Mouse (Mus musculus) left cerebral cortex, adult 11 months (tissue): Measurements from ENCODE around the gene Pygo1.

Source experiments
- DNase-seq: peaks from one replicate; pipeline ENCODE4 v3.0.0; 2022; ENCODE audit warnings: low spot score

Gene Pygo1

DNA sequence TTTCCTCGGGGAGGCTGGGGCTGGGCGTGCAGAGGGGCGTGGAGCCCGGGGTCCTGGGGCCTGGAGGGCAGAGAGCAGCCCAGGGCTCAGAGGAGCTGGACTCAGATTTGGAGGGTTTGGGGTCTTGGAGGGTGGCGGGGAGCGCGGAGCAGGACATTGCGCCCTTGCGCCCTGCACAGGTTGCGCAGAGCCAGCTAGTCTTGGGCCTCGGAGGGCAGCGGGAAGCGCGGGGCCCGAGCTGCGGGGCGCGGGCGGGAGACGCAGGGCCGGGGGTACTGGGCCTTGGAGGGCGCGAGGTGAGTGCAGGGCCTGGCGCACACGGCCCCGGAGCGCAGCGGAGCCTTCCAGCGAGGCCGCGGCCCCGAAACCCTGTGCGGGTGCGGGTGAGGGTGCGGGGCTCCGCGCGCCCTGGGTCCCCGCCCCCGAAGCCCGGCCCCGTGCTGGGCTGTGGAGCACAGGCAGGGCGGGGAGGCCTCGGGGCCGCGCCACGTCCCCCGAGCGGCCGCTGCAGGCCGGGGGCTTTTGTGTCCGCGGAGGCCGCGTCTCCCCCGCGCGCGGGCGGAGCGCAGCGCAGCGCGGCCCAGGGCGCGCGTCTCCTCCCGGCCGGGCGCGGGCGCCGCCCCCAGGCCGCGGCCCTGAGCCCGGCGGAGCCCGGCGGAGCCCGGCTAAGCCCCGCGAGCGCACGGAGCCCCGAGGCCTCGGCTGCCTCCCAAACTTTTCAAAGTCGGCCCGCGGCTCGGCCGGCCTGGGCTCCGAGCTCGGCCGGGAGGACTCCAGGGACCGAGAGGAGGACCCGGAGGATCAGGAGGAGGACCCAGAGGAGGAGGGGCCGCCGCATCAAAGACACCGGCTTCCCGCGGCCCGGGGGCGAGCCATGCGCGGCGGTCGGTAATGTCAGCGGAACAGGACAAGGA lies at the start of gene Pygo1:
Gene Pygo1 (plus strand): TSS at position 625 of the 914 bp plus-strand sequence.
- no peak for DNase-seq

DNA sequence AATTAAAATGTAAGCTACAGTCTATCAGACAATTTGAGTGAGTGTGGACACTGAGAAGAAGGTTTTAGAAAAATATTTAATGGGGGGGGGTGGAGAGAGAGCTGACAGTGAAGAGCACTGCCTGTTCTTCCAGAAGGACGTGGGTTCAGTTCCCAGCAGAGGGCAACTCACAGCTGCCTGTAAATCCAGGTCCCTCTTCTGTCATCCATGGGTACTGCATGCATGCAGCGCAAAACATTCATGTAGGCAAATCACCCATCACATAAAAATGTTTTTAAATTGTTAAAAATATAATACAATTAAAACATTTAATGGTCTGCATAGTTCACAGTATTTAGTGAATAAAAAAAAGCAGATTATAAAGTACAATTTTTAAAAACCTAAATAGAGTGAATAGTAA lies 49.6 kb upstream of the Pygo1 start:
- no peak for DNase-seq

DNA sequence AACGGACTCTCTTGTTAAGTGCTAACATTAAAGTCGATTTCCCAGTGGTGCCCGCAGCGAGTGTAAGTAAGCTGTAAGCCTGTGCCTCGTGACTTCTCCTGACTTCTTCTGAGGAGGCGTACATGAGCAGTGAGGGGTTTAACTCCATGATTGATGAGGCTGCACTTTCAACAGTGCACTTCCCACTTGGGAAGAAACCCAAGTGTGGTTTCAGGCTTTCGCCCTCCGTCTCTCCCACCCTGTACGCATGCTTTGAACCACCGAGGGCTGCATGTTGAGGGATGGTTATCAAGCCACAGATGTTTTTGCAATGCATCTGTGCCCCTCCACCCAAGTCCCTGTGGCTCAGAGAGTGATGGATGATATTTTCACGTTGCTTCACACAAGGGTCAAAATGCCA lies 47.5 kb upstream of the Pygo1 start:
- DNase-seq, result no peak

DNA sequence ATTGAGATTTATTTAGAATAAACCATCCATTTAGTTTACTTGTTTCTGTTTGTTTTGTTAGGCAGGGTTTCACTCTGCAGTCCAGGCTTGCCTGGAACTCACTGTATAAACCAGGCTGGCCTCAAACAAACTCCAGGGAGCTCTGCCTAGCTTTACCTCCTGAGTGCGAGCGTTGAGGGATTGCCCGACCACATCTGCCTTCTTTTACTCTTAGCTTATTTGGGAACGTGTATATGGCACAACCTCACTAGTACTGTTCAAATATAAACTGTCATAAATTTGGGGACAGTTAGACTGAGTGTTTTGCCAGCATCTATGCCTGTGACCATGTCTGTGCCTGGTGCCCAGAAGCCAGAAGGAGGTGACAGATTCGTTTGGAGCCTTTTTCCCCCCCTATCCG lies 46.8 kb upstream of the Pygo1 start:
- DNase-seq, result no peak

GRCm38 (mm10) chr9:72879601-72880000 lies 45.8 kb upstream of the Pygo1 start:
- no peak for DNase-seq

- DNase-seq, result no peak
Observed at GRCm38 (mm10) chr9:72880225-72880960, 45.1 kb upstream of the Pygo1 start.

DNA sequence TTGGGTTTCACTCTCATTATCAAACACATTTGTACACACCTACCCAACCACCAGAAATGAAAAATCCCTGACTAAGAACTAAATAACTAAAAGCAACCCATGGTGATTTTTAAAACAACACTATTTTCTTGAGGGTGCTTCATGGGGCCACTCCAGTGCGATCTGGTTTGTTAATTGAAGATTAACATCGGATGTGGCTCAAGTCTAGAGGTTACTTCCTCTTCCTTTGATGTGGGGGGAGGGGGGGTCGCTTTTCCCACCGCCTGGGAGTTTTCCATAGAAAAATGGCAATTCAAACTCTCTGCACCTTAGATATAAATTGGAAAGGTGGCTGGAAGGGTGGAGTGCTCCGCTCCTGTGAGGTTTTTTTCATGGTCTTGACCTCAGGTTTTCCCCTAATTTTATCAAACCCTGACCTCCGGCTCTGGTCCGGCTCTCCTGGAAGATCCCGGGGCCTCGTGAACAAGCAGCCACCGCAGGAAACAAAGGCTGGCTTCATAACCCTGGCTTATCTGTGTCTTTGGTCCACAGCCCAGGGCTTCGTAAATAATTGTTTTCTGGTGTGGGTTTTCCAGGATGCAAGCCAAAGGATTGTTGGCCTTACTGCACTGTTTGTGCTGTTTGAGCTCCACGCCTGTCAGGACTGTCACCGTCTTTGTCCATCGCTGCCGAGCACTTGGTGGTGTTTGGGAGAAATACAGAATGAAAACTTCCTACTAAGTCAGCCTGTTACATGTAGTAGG lies 44.2 kb upstream of the Pygo1 start:
- peak; percentile 34 for DNase-seq

- DNase-seq, result no peak
Observed at GRCm38 (mm10) chr9:72883940-72884339, 41.5 kb upstream of the Pygo1 start.

DNA sequence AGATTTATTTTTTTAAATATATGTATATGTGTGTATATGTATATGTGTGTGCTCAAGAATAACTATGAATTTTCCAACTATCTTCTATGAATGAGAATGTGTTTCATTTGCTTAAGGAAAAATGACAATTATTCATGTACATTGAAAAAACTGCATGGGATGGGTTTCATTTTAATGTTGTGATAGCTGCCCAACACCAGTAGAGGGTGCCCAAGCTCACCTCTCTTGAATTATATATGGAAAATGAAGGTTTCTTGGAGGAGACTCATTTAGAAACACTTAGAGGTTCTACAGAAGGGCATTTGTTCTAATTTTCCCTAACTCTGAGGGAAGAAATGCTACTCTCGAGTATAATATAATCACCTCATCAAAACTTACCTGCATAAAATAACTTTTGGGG lies 35.7 kb upstream of the Pygo1 start:
- no peak for DNase-seq

DNA sequence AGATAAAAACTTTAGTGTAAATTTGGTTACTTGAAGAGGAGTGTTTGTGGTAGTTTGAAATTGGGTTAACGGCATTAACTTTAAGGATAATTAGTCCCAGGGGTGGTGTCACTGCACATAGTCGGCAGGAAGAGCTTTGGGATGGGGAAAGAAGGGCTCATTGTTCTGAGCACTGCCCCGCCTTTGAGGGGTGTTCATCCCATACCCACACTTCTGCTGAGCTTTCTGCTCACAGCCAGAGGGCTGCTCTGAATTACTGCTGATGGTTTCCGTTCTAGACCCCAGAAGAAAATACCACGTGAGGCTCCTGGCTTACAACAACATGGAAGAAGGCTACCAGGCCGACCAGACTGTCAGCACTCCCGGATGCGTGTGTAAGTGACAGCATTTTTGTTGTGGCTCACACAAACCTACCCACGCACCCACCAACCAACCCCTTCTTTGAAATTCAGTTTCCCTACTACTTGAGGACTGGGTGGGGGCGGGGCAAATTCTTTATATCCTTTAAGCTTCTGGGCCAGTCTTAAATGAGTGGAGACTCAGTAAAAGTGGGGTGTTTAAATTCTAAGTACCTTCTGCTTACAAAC lies 34.9 kb upstream of the Pygo1 start:
- DNase-seq, result no peak

- DNase-seq, result no peak
Observed at GRCm38 (mm10) chr9:72892761-72893160, 32.7 kb upstream of the Pygo1 start.

DNA sequence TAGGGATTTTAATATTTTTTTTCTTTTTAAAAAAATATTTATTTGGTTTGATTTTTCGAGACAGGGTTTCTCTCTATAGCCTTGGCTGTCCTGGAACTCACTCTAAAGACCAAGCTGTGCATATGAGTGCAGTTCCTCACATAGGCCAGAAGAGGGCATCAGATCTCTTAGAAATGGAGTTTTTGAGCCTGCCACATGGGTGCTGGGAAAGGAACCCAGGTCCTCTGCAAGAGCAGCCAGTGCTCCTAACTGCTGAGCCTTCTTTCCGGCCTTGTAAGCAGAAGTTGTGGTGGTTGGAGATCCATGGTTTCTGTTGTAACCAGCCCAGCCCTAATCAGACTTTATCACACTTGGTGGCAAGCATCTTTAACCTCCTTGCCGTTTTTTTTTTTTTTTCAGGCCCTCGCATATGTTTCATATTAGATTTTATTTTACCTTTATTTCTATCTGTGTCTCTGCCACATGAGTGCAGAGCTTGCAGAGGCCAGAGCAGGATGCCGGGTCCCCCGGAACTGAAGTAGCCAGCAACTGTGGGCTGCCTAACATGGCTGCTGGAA lies 30.6 kb upstream of the Pygo1 start:
- DNase-seq, result no peak

DNA sequence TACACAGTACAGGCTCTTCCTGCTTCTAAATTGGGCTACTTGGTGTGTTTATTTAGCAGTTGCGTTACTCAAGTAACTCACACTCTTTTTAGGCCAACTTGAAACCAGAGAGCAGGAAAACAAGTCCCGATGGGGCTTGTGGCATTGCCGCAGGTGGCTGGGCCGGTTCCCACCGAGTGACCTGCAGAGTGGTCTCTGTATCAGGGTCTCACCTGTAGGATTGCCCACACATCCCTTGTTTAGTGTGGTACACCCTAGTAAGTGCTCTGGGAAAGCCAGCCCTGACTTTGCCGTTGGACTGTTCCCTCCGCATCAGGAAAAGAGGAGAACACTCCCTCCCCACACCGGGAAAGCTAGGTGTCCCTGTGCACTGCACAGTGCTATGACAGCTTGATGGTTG lies 23.4 kb upstream of the Pygo1 start:
- no peak for DNase-seq

DNA sequence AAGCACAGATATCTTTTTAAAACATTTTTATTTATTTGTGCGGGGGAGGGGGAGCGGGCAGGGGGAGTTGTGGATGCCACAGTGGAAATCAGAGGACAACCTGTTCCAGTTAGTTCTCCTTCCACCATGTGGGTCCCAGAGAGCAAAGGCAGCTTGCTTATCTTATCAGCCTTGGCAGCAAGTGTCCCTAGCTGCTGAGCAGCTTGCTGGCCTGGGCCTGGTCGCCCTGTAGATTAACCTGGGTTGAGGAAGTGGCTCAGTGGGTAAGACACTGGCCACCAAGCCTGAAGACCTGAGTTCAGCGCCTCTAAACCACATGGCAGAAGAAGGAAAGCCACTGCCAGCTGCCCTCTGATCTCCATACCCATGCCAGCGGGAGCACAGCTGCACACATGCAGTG lies 22.8 kb upstream of the Pygo1 start:
- no peak for DNase-seq

GRCm38 (mm10) chr9:72906693-72907103 lies 18.7 kb upstream of the Pygo1 start:
- no peak for DNase-seq

DNA sequence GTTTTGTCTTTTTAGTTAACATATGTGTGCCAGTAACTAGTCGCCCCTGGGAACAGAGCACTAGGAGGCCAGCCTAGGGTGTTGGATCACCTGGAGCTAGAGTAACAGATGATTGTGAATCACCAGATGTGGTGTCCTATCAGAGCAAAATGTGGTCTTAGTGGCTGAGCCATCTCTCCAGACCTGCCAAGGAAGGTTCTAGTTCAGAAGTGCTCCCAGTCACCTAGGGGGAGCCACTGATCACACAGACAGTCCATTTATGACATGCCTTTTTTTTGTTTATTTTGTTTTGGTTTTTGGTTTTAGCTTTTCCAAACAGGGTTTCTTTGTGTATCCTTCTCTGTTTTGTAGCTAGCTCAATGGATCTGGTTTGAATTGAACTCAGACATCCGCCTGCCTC lies 14.1 kb upstream of the Pygo1 start:
- no peak for DNase-seq

DNA sequence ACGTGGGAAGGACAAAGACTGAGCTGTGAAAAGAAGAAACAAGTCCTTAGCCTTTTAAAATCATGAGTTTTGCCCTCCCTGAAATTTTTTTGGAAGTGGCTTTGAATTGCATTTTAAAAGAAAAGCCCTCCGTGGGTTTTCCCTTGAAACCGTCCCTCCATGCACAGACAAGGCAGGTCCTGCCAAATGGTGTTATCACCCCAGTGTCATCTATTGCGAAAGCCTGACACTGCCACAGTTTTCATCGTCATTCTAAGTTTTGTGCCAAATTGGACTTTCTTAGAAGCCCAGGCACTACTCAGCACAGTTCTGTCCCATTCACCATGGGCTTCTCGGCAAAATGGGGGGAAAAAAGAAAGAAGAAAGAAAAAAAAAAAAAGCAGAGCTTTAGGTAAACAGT lies 11.9 kb upstream of the Pygo1 start:
- no peak for DNase-seq

DNA sequence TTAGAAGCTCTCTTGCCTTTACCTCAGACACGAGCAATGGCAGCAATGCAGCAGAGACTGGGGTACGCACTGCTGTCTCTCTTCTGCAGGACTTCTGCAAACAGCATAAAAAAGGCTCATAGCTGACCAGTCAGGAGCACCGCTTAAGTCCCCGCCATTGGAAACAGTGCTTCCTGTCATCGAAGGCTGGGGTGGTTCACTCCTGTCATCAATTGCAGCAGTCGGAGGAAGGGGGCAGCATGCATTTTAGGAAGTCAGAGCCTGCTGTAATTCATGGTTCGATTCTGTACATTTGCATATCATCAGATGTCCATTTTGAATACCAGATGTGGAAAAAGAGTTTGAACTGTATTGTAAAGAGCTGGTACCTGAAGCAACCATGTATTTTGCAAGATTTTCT lies 9.7 kb upstream of the Pygo1 start:
- DNase-seq, result no peak

- DNase-seq, result no peak
Observed at GRCm38 (mm10) chr9:72923068-72923467, 2.4 kb upstream of the Pygo1 start.

DNA sequence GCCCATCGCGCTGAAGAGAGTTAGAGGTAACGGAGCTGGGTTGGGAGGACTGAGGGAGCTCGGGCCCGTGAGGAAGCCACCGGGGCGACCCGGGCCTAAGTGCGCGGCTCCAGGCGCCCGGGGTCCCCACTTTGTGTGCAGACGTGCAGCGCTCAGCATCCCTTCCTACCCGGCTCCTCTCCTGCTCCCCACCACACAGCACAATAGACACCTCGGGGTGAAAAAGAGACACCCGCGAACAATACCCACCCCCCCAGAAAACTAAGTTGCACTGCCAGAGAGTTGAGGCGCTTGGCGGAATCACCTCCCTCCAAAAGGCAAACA lies 452 bp downstream of the Pygo1 start:
- no peak for DNase-seq

- peak; percentile 47 for DNase-seq
Observed at GRCm38 (mm10) chr9:72931166-72931790, 5.8 kb downstream of the Pygo1 start.

GRCm38 (mm10) chr9:72935309-72935708 lies 9.9 kb downstream of the Pygo1 start:
- DNase-seq, result no peak
